Mouse (Mus musculus): Measurements from ENCODE around the gene Dnajb8. TPM values are rescaled to one million over a fixed set of nuclear protein-coding genes. Genes with fewer than 3 reads are reported as not detected.

Gene Dnajb8
- total and polyA plus RNA-seq, 3 experiments, result 0.29 TPM; not detected in 2

GRCm38 (mm10) chr6:88251798-88252478 lies 29.9 kb downstream of the Dnajb8 start:
- TF ChIP-seq POLR2A (IDR thresholded peaks at IDR 0.05; ENCODE audit: insufficient read depth, low read depth, low read length) (no peak), CTCF (IDR thresholded peaks at IDR 0.05) (no peak), EP300 (IDR thresholded peaks at IDR 0.05; ENCODE audit: insufficient read depth, low read depth, low read length) (no peak)
- no peaks in the 10 kb centered on the region for H3K36me3 ChIP-seq (ENCODE audit: control insufficient read depth, insufficient read depth, low read length)
- H3K9ac ChIP-seq (ENCODE audit: low read depth, low read length), result no peak overlapping the region
- WGBS, result 67% methylated on average over 7 of the region's 7 CpGs
- intact Hi-C loops (cut with DNase I), result no loop called here
- no peaks in the 10 kb centered on the region for H3K79me2 ChIP-seq (replicated peaks; ENCODE audit: control insufficient read depth, insufficient read depth, low read length)
- no peak overlapping the region for H3K4me3 ChIP-seq
- no peaks in the 10 kb centered on the region for H3K27me3 ChIP-seq (ENCODE audit: control insufficient read depth, insufficient read depth, low read length)
- no peaks in the 10 kb centered on the region for H3K4me1 ChIP-seq (ENCODE audit: control insufficient read depth, insufficient read depth, low read length)
- DNase-seq, result no peak
- no peak overlapping the region for H3K27ac ChIP-seq

- Histone ChIP-seq H3K27me3 (ENCODE audit: control insufficient read depth, insufficient read depth, low read length) (no peaks in the 10 kb centered on the region), H3K4me3 (no peak overlapping the region), H3K9ac (ENCODE audit: low read depth, low read length) (no peak overlapping the region), H3K4me1 (ENCODE audit: control insufficient read depth, insufficient read depth, low read length) (no peaks in the 10 kb centered on the region), H3K27ac (no peak overlapping the region), H3K79me2 (replicated peaks; ENCODE audit: control insufficient read depth, insufficient read depth, low read length) (no peaks in the 10 kb centered on the region), H3K36me3 (ENCODE audit: control insufficient read depth, insufficient read depth, low read length) (no peaks in the 10 kb centered on the region)
- no peak for DNase-seq
- TF ChIP-seq EP300 (IDR thresholded peaks at IDR 0.05; ENCODE audit: insufficient read depth, low read depth, low read length) (no peak), CTCF (IDR thresholded peaks at IDR 0.05) (no peak), POLR2A (IDR thresholded peaks at IDR 0.05; ENCODE audit: insufficient read depth, low read depth, low read length) (no peak)
- intact Hi-C loops (cut with DNase I), result no loop called here
- WGBS, result 57% methylated on average over 6 of the region's 6 CpGs
Observed at GRCm38 (mm10) chr6:88254082-88254481, 32.0 kb downstream of the Dnajb8 start.

GRCm38 (mm10) chr6:88255435-88255834 lies 33.4 kb downstream of the Dnajb8 start:
- intact Hi-C loops (cut with DNase I), result no loop called here
- 56% methylated on average over 4 of the region's 4 CpGs for WGBS

GRCm38 (mm10) chr6:88259621-88260020 lies 37.6 kb downstream of the Dnajb8 start:
- DNase-seq, result no peak
- Histone ChIP-seq H3K4me3 (no peak overlapping the region), H3K36me3 (ENCODE audit: control insufficient read depth, insufficient read depth, low read length) (no peaks in the 10 kb centered on the region), H3K79me2 (replicated peaks; ENCODE audit: control insufficient read depth, insufficient read depth, low read length) (no peaks in the 10 kb centered on the region), H3K4me1 (ENCODE audit: control insufficient read depth, insufficient read depth, low read length) (no peaks in the 10 kb centered on the region), H3K9ac (ENCODE audit: low read depth, low read length) (no peak overlapping the region), H3K27ac (no peak overlapping the region), H3K27me3 (ENCODE audit: control insufficient read depth, insufficient read depth, low read length) (no peaks in the 10 kb centered on the region)
- intact Hi-C loops (cut with DNase I), result no loop called here
- WGBS, result 83% methylated on average over 3 of the region's 3 CpGs
- TF ChIP-seq CTCF (IDR thresholded peaks at IDR 0.05), result no peak
- TF ChIP-seq POLR2A (IDR thresholded peaks at IDR 0.05; ENCODE audit: insufficient read depth, low read depth, low read length), result no peak
- no peak for TF ChIP-seq EP300 (IDR thresholded peaks at IDR 0.05; ENCODE audit: insufficient read depth, low read depth, low read length)

More at GRCm38 (mm10) chr6:88255435-88255834, 33.4 kb downstream of the Dnajb8 start:
- no peaks in the 10 kb centered on the region for H3K36me3 ChIP-seq (ENCODE audit: control insufficient read depth, insufficient read depth, low read length)
- TF ChIP-seq EP300 (IDR thresholded peaks at IDR 0.05; ENCODE audit: insufficient read depth, low read depth, low read length) (no peak), CTCF (IDR thresholded peaks at IDR 0.05) (no peak), POLR2A (IDR thresholded peaks at IDR 0.05; ENCODE audit: insufficient read depth, low read depth, low read length) (no peak)
- no peak overlapping the region for H3K9ac ChIP-seq (ENCODE audit: low read depth, low read length)
- H3K27me3 ChIP-seq (ENCODE audit: control insufficient read depth, insufficient read depth, low read length), result no peaks in the 10 kb centered on the region
- H3K4me1 ChIP-seq (ENCODE audit: control insufficient read depth, insufficient read depth, low read length), result no peaks in the 10 kb centered on the region
- no peak for DNase-seq
- H3K27ac ChIP-seq, result no peak overlapping the region
- no peaks in the 10 kb centered on the region for H3K79me2 ChIP-seq (replicated peaks; ENCODE audit: control insufficient read depth, insufficient read depth, low read length)
- H3K4me3 ChIP-seq, result no peak overlapping the region

GRCm38 (mm10) chr6:88260645-88261044 lies 38.6 kb downstream of the Dnajb8 start:
- TF ChIP-seq EP300 (IDR thresholded peaks at IDR 0.05; ENCODE audit: insufficient read depth, low read depth, low read length), result no peak
- TF ChIP-seq POLR2A (IDR thresholded peaks at IDR 0.05; ENCODE audit: insufficient read depth, low read depth, low read length), result no peak
- TF ChIP-seq CTCF (IDR thresholded peaks at IDR 0.05), result no peak
- 90% methylated on average over 3 of the region's 3 CpGs for WGBS
- Histone ChIP-seq H3K27me3 (ENCODE audit: control insufficient read depth, insufficient read depth, low read length) (no peaks in the 10 kb centered on the region), H3K79me2 (replicated peaks; ENCODE audit: control insufficient read depth, insufficient read depth, low read length) (no peaks in the 10 kb centered on the region), H3K27ac (no peak overlapping the region), H3K4me3 (no peak overlapping the region), H3K36me3 (ENCODE audit: control insufficient read depth, insufficient read depth, low read length) (no peaks in the 10 kb centered on the region), H3K9ac (ENCODE audit: low read depth, low read length) (no peak overlapping the region), H3K4me1 (ENCODE audit: control insufficient read depth, insufficient read depth, low read length) (no peaks in the 10 kb centered on the region)
- intact Hi-C loops (cut with DNase I), result no loop called here
- DNase-seq, result no peak

- intact Hi-C loops (cut with DNase I), result no loop called here
- Histone ChIP-seq H3K79me2 (replicated peaks; ENCODE audit: control insufficient read depth, insufficient read depth, low read length) (no peaks in the 10 kb centered on the region), H3K27me3 (ENCODE audit: control insufficient read depth, insufficient read depth, low read length) (no peaks in the 10 kb centered on the region), H3K4me1 (ENCODE audit: control insufficient read depth, insufficient read depth, low read length) (no peaks in the 10 kb centered on the region; the same call in 1 of the 2 replicates), H3K27ac (no peak overlapping the region), H3K4me3 (no peak overlapping the region), H3K36me3 (ENCODE audit: control insufficient read depth, insufficient read depth, low read length) (no peaks in the 10 kb centered on the region), H3K9ac (ENCODE audit: low read depth, low read length) (no peak overlapping the region)
- DNase-seq, result no peak
- WGBS, result 87% methylated on average over 9 of the region's 9 CpGs
- TF ChIP-seq EP300 (IDR thresholded peaks at IDR 0.05; ENCODE audit: insufficient read depth, low read depth, low read length), result no peak
- TF ChIP-seq CTCF (IDR thresholded peaks at IDR 0.05), result no peak
- TF ChIP-seq POLR2A (IDR thresholded peaks at IDR 0.05; ENCODE audit: insufficient read depth, low read depth, low read length), result no peak
Observed at GRCm38 (mm10) chr6:88262160-88262559, 40.1 kb downstream of the Dnajb8 start.

Data from heart, adult 2 months (tissue).